Mouse (Mus musculus) neural tube, embryonic 13.5 days (tissue): ENCODE measurements at regions not wholly inside any gene's neighbourhood (a gene's known extent, or its start where the extent isn't known, plus 50 kb on each side); places are given as distances from the start of the nearest gene placed in this dataset.

ENCODE experiments used
- ATAC-seq: fragments of 200-750 bp; cut with Nextera tagmentation; 2 replicates; pipeline ENCODE4 v1.8.0; 2017; ENCODE audit warnings: low read depth, mild to moderate bottlenecking, moderate TSS enrichment, moderate library complexity
- H3K27ac ChIP-seq: fragments of 300-500 bp; sonication (generic); replicated peaks from 2 replicates; pipeline ENCODE4 v1.5.1; 2015; ENCODE audit warnings: moderate library complexity, mild to moderate bottlenecking, inconsistent platforms
- H3K27me3 ChIP-seq: fragments of 300-500 bp; sonication (generic); 2 replicates; pipeline ENCODE4 v1.6.1; 2015; ENCODE audit warnings: mild to moderate bottlenecking, inconsistent platforms
- H3K36me3 ChIP-seq: fragments of 300-500 bp; sonication (generic); 2 replicates; pipeline ENCODE4 v1.6.1; 2015; ENCODE audit warnings: mild to moderate bottlenecking, inconsistent platforms
- H3K4me1 ChIP-seq: fragments of 300-500 bp; sonication (generic); replicated peaks from 2 replicates; pipeline ENCODE4 v1.6.1; 2015; ENCODE audit warnings: inconsistent platforms
- H3K4me2 ChIP-seq: fragments of 300-500 bp; sonication (generic); 2 replicates; pipeline ENCODE4 v1.6.1; 2015; ENCODE audit warnings: inconsistent platforms, mild to moderate bottlenecking, moderate library complexity
- H3K4me3 ChIP-seq: fragments of 300-500 bp; sonication (generic); 2 replicates; pipeline ENCODE4 v1.5.1; 2015; ENCODE audit warnings: mild to moderate bottlenecking, inconsistent platforms
- H3K9ac ChIP-seq: fragments of 300-500 bp; sonication (generic); 2 replicates; pipeline ENCODE4 v1.6.1; 2015; ENCODE audit warnings: moderate library complexity, mild to moderate bottlenecking, inconsistent platforms
- H3K9me3 ChIP-seq: fragments of 300-500 bp; sonication (generic); 2 replicates; pipeline ENCODE4 v1.6.1; 2016; ENCODE audit warnings: inconsistent platforms
- WGBS: fragments of 180-500 bp; shearing (Covaris S2); methylation state at CpG from one replicate; pipeline ENCODE4 v1.1.7; 2015; 5-methylcytosine and 5-hydroxymethylcytosine counted together

- H3K9me3 ChIP-seq: no peaks in the 10 kb centered on the region
- no peak overlapping the region for H3K27ac ChIP-seq
- no peaks in the 10 kb centered on the region for H3K4me1 ChIP-seq
- no peak overlapping the region for H3K4me3 ChIP-seq
- no peak overlapping the region for H3K4me2 ChIP-seq
- ATAC-seq: no peak
- 64% methylated on average over 4 of the region's 4 CpGs for WGBS
- H3K36me3 ChIP-seq: no peaks in the 10 kb centered on the region
- H3K27me3 ChIP-seq: no peaks in the 10 kb centered on the region
- no peak overlapping the region for H3K9ac ChIP-seq
Observed at GRCm38 (mm10) chr8:113383974-113384373, 251.4 kb upstream of the Mon1b start.

DNA sequence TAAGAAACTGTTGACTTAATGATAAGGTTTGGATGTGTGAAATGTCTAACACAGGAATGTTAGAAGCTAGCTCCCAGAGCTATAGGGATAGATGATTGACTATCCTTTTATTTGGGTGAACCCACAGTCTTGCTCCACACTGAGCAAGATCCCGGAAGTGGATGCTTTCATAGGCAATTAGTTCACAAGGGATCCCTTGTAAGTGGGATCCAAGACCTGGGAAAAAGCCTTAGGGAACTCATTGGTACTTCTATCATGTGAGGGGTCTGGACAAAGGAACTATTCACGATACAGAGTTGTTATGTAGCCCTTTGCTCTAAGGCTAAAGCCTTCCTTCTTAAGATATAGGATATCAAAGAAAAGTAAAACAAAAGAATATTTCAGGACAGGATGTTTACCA, 245.9 kb upstream of the Mon1b start:
- Histone ChIP-seq H3K9me3 (no peaks in the 10 kb centered on the region), H3K27me3 (no peaks in the 10 kb centered on the region), H3K4me3 (no peak overlapping the region), H3K9ac (no peak overlapping the region), H3K36me3 (no peaks in the 10 kb centered on the region), H3K27ac (no peak overlapping the region), H3K4me2 (no peak overlapping the region), H3K4me1 (no peaks in the 10 kb centered on the region)
- 63% methylated on average over 2 of the region's 2 CpGs for WGBS
- ATAC-seq: no peak

- Histone ChIP-seq H3K4me1 (no peaks in the 10 kb centered on the region), H3K4me3 (no peak overlapping the region), H3K36me3 (no peaks in the 10 kb centered on the region), H3K4me2 (no peak overlapping the region), H3K9ac (no peak overlapping the region), H3K27ac (no peak overlapping the region), H3K27me3 (no peaks in the 10 kb centered on the region), H3K9me3 (no peaks in the 10 kb centered on the region)
- ATAC-seq: no peak
- WGBS: 78% methylated on average over 4 of the region's 4 CpGs
Observed at GRCm38 (mm10) chr8:113390038-113390437, 245.3 kb upstream of the Mon1b start.

GRCm38 (mm10) chr8:113394319-113394718, 241.1 kb upstream of the Mon1b start:
- Histone ChIP-seq H3K9ac (no peak overlapping the region), H3K4me3 (no peak overlapping the region), H3K4me2 (no peak overlapping the region), H3K9me3 (no peaks in the 10 kb centered on the region), H3K27ac (no peak overlapping the region), H3K27me3 (no peaks in the 10 kb centered on the region), H3K4me1 (no peaks in the 10 kb centered on the region), H3K36me3 (no peaks in the 10 kb centered on the region)
- 65% methylated on average over 4 of the region's 4 CpGs for WGBS
- no peak for ATAC-seq

GRCm38 (mm10) chr8:113405158-113405557, 230.2 kb upstream of the Mon1b start:
- Histone ChIP-seq H3K4me2 (no peak overlapping the region), H3K27me3 (no peaks in the 10 kb centered on the region), H3K9ac (no peak overlapping the region), H3K27ac (no peak overlapping the region), H3K36me3 (no peaks in the 10 kb centered on the region), H3K9me3 (no peaks in the 10 kb centered on the region), H3K4me3 (no peak overlapping the region), H3K4me1 (no peaks in the 10 kb centered on the region)
- 58% methylated on average over 4 of the region's 4 CpGs for WGBS
- ATAC-seq: no peak

DNA sequence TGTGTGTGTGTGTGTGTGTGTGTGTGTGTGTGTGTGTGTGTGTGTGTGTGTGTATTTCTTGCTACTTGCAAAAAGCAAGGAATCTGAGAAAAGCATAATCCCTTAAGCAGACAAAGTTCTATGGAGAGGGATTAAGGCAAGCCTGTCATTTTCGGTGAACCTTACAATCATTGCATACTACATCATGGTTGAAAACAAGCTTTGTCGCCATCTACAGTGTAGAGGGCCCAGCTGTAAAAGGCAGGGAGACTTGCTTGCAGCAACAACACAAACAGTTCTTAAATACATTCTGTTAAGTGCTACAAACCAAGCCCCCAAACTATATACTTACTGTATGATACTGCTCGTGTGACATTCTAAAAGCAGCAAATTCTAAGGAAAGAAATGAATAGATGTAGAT, 216.0 kb upstream of the Mon1b start:
- Histone ChIP-seq H3K4me1 (no peaks in the 10 kb centered on the region), H3K9me3 (no peaks in the 10 kb centered on the region), H3K27me3 (no peaks in the 10 kb centered on the region), H3K36me3 (no peaks in the 10 kb centered on the region), H3K4me3 (no peak overlapping the region), H3K27ac (no peak overlapping the region), H3K9ac (no peak overlapping the region), H3K4me2 (no peak overlapping the region)
- no peak for ATAC-seq
- WGBS: 90% methylated on average over 3 of the region's 3 CpGs

- H3K9me3 ChIP-seq: no peaks in the 10 kb centered on the region
- ATAC-seq: no peak
- 86% methylated on average over 2 of the region's 2 CpGs for WGBS
Observed at GRCm38 (mm10) chr8:113422651-113423050, 212.7 kb upstream of the Mon1b start.

GRCm38 (mm10) chr8:113439088-113439487, 196.3 kb upstream of the Mon1b start:
- no peaks in the 10 kb centered on the region for H3K9me3 ChIP-seq
- no peak overlapping the region for H3K27ac ChIP-seq
- H3K27me3 ChIP-seq: no peaks in the 10 kb centered on the region
- no peak overlapping the region for H3K9ac ChIP-seq
- no peak for ATAC-seq
- no peak overlapping the region for H3K4me2 ChIP-seq
- H3K4me3 ChIP-seq: no peak overlapping the region
- WGBS: 61% methylated on average over 7 of the region's 7 CpGs
- H3K36me3 ChIP-seq: no peaks in the 10 kb centered on the region
- H3K4me1 ChIP-seq: no peaks in the 10 kb centered on the region

More at GRCm38 (mm10) chr8:113422651-113423050, 212.7 kb upstream of the Mon1b start:
- Histone ChIP-seq H3K4me1 (no peaks in the 10 kb centered on the region), H3K9ac (no peak overlapping the region), H3K4me3 (no peak overlapping the region), H3K27me3 (no peaks in the 10 kb centered on the region), H3K27ac (no peak overlapping the region), H3K4me2 (no peak overlapping the region), H3K36me3 (no peaks in the 10 kb centered on the region)

GRCm38 (mm10) chr8:113454022-113454421, 181.4 kb upstream of the Mon1b start:
- H3K4me2 ChIP-seq: no peak overlapping the region
- H3K9me3 ChIP-seq: no peaks in the 10 kb centered on the region
- no peak overlapping the region for H3K4me3 ChIP-seq
- no peaks in the 10 kb centered on the region for H3K36me3 ChIP-seq
- H3K9ac ChIP-seq: no peak overlapping the region
- H3K27ac ChIP-seq: no peak overlapping the region
- no peak for ATAC-seq
- no peaks in the 10 kb centered on the region for H3K27me3 ChIP-seq
- no peaks in the 10 kb centered on the region for H3K4me1 ChIP-seq
- WGBS: 79% methylated on average over 2 of the region's 2 CpGs

DNA sequence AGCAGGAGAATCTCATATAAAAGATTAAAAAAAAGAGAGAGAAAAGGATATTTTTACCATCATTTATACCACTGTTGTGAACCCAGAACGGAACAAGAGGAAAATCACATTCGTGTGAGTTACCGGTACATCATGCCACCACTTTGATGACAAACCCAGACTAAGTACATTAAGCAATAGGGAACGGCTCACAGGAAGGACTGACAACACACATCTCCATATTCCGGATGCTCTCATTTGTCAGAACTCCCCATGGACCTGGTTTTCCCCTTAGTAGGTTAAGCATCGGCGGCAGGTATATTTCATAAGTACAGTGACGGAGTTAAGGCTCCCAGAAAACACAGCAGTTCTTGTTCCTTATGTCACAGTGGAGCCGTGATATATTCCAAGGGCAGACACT, 170.8 kb upstream of the Mon1b start:
- Histone ChIP-seq H3K4me2 (no peak overlapping the region), H3K27me3 (no peaks in the 10 kb centered on the region), H3K4me1 (peaks cover 9% of the 10 kb centered on the region; the same call in 1 of the 2 replicates), H3K4me3 (no peak overlapping the region), H3K9ac (no peak overlapping the region), H3K36me3 (no peaks in the 10 kb centered on the region), H3K27ac (no peak overlapping the region), H3K9me3 (no peaks in the 10 kb centered on the region)
- no peak for ATAC-seq
- 72% methylated on average over 9 of the region's 9 CpGs for WGBS

DNA sequence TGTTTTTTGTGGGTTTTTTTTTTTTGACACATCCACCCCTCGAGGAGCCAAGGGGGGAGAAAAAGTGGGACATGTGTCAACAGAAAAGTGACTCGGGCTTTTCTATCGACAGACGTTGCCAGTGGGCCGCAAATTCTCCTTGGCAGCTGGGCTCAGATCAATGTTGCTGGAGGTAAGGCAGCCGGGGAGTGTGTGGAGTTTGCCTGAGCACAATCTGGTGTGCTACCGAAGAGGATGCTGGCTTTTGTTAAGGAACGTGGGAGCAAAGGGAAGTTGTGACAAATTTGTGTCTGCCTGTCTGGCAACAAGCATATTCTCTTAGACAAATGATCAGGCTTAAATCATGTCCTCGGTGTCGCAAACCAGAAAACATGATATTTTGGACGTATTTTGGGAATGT, 170.2 kb upstream of the Mon1b start:
- Histone ChIP-seq H3K4me2 (no peak overlapping the region), H3K4me1 (peaks cover 9% of the 10 kb centered on the region; the same call in 1 of the 2 replicates), H3K4me3 (no peak overlapping the region), H3K27ac (no peak overlapping the region), H3K36me3 (no peaks in the 10 kb centered on the region), H3K9ac (no peak overlapping the region), H3K27me3 (no peaks in the 10 kb centered on the region), H3K9me3 (no peaks in the 10 kb centered on the region)
- no peak for ATAC-seq
- 50% methylated on average over 11 of the region's 11 CpGs for WGBS

- no peak overlapping the region for H3K4me3 ChIP-seq
- no peaks in the 10 kb centered on the region for H3K36me3 ChIP-seq
- no peak overlapping the region for H3K9ac ChIP-seq
- peaks cover 9% of the 10 kb centered on the region; the same call in 1 of the 2 replicates for H3K4me1 ChIP-seq
- no peaks in the 10 kb centered on the region for H3K9me3 ChIP-seq
- ATAC-seq: no peak
- H3K4me2 ChIP-seq: no peak overlapping the region
- WGBS: 91% methylated on average over 9 of the region's 9 CpGs
- no peaks in the 10 kb centered on the region for H3K27me3 ChIP-seq
- no peak overlapping the region for H3K27ac ChIP-seq
Observed at GRCm38 (mm10) chr8:113466683-113467082, 168.7 kb upstream of the Mon1b start.

DNA sequence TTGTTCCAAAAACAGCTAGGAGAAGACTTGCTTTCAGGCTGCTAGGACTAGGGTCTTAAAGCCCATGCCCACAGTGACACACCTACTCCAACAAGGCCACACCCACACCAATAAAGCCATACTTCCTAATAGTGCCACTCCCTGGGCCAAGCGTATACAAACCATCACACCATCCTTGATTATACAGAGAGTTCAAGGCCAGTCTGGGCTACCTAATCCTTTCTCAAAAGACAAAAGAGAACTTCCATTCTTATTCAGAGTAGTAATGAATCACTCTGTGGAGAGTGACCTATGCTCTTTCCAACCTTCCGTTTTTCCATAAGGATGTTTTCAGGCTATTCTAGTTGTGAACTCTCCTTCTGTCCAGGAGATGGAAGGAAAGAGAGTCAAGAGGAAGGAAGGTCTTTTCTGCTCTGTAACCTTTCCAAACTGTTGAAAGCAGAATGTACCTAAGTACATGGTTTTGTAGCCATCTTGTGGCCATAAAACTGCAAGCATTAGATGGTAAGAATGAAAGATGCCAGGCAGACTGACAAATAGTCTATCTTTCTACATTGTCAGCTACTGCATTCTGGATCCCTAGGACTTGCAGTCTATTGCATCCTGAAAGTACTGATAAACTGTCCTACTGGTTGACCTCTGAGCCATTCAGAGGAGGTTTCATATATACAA, 145.8 kb upstream of the Mon1b start:
- 72% methylated on average over 2 of the region's 2 CpGs for WGBS
- ATAC-seq: no peak
- no peaks in the 10 kb centered on the region for H3K4me1 ChIP-seq

More for the DNA sequence above, 145.8 kb upstream of the Mon1b start:
- Histone ChIP-seq H3K9ac (no peak overlapping the region), H3K4me2 (no peak overlapping the region), H3K27me3 (no peaks in the 10 kb centered on the region), H3K4me3 (no peak overlapping the region), H3K36me3 (no peaks in the 10 kb centered on the region), H3K9me3 (no peaks in the 10 kb centered on the region), H3K27ac (no peak overlapping the region)
